Mouse (Mus musculus) bone marrow, adult 2 months (tissue): ENCODE measurements at regions not wholly inside any gene's neighbourhood (a gene's known extent, or its start where the extent isn't known, plus 50 kb on each side); places are given as distances from the start of the nearest gene placed in this dataset.

Experiments
- CTCF ChIP-seq: fragments of 200-500 bp; IDR thresholded peaks from 2 replicates; pipeline ENCODE4 v1.5.1; 2011; ENCODE audit warnings: low read length, control low read depth; ENCODE audit not compliant: control insufficient read depth, insufficient read depth
- POLR2A ChIP-seq: fragments of 200-500 bp; IDR thresholded peaks from 2 replicates; pipeline ENCODE4 v1.6.1; 2011; ENCODE audit warnings: low read depth, mild to moderate bottlenecking, control low read depth, low read length, borderline replicate concordance; ENCODE audit not compliant: control insufficient read depth

DNA sequence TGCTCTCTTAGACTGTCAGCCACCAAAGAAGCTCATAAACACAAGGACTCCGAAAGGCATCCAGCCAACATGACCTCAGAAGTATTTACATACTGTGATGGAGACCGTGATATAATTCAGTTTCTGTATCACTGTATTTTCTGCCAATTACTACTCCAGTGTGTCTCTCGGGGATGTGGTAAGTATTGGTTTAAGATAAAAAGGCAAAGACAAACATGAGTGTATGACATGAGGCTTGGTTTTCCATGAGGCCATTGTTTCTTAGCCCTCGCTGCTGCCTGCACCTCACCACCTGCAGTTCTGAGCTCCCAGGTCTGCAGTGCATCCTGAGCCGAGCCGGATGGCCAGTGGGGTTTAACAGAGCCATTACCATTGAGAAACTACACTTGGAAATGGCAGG, 233.9 kb upstream of the Thbs1 start:
- TF ChIP-seq CTCF (no peak), POLR2A (no peak)
